Comparison of ENCODE assay signal across 10 mouse cellular contexts in genomic region chr10:39518232-39518631, GRCm38 (mm10).
DNase-seq lines count a peak whose midpoint lies in the region; ATAC-seq and TF ChIP-seq lines count a peak whose summit lies in the region.
"Had no signal": no experiment of that assay in that cellular context is flagged by ENCODE, and none has a peak within 500 bp of the region (broad histone marks: within the 10 kb centered on the region; RNA-seq: fewer than 3 reads in every experiment).

No protein-coding gene starts in this region.

- peaks cover 66% of the 10 kb centered on the region for H3K4me1 ChIP-seq in forebrain, embryonic 13.5 days
- H3K4me1 ChIP-seq in forebrain, postnatal 0 days (ENCODE audit: insufficient read depth), result peaks cover 6% of the 10 kb centered on the region; the same call in 1 of the 2 replicates
- H3K4me1 ChIP-seq in limb, embryonic 13.5 days, result peaks cover 35% of the 10 kb centered on the region
- H3K4me1 ChIP-seq in limb, embryonic 10.5 days, result peaks cover 48% of the 10 kb centered on the region
- H3K4me1 ChIP-seq in hindbrain, embryonic 11.5 days (replicated peaks; ENCODE audit: control insufficient read depth, insufficient read depth, low read length), result peaks cover 5% of the 10 kb centered on the region
- H3K4me1 ChIP-seq in neural tube, embryonic 12.5 days, result peaks cover 44% of the 10 kb centered on the region

- no peaks in the 10 kb centered on the region for H3K27me3 ChIP-seq in forebrain, embryonic 13.5 days
- H3K27me3 ChIP-seq in forebrain, postnatal 0 days (ENCODE audit: insufficient read depth, low read length), result no peaks in the 10 kb centered on the region
- no peaks in the 10 kb centered on the region for H3K27me3 ChIP-seq in limb, embryonic 13.5 days
- H3K27me3 ChIP-seq in limb, embryonic 10.5 days (ENCODE audit: low read depth, poor library complexity, severe bottlenecking), result no peaks in the 10 kb centered on the region
- no peaks in the 10 kb centered on the region for H3K27me3 ChIP-seq in hindbrain, embryonic 11.5 days (ENCODE audit: control insufficient read depth, insufficient read depth, low read length)
- H3K27me3 ChIP-seq in neural tube, embryonic 12.5 days (replicated peaks), result no peaks in the 10 kb centered on the region

- no peak for TF ChIP-seq CTCF in forebrain, postnatal 0 days (IDR thresholded peaks at IDR 0.05; ENCODE audit: low read depth)

- no peak overlapping the region for H3K4me3 ChIP-seq in forebrain, embryonic 13.5 days
- H3K4me3 ChIP-seq in forebrain, postnatal 0 days (ENCODE audit: low read depth, low read length), result no peak overlapping the region
- no peak overlapping the region for H3K4me3 ChIP-seq in limb, embryonic 13.5 days
- no peak overlapping the region for H3K4me3 ChIP-seq in limb, embryonic 10.5 days
- H3K4me3 ChIP-seq in hindbrain, embryonic 11.5 days (ENCODE audit: low read depth, low read length), result no peak overlapping the region
- H3K4me3 ChIP-seq in neural tube, embryonic 12.5 days, result no peak overlapping the region

- H3K4me2 ChIP-seq in forebrain, embryonic 13.5 days, result no peak overlapping the region
- no peak overlapping the region for H3K4me2 ChIP-seq in forebrain, postnatal 0 days (ENCODE audit: low read depth)
- no peak overlapping the region for H3K4me2 ChIP-seq in limb, embryonic 13.5 days (replicated peaks)
- no peak overlapping the region for H3K4me2 ChIP-seq in hindbrain, embryonic 11.5 days (replicated peaks; ENCODE audit: low read depth, low read length)
- no peak overlapping the region for H3K4me2 ChIP-seq in neural tube, embryonic 12.5 days (replicated peaks)

- DNase-seq in forebrain, postnatal 0 days, result no peak
- no peak for DNase-seq in limb, embryonic 10.5 days (ENCODE audit: low spot score)
- DNase-seq in hindbrain, embryonic 11.5 days (ENCODE audit: low spot score), result no peak
- DNase-seq in natural killer cell, adult 2 months (ENCODE audit: low spot score in 2 of 2), result no peak
- DNase-seq: kidney, adult 18-20 months; kidney, postnatal 25 days had no signal

- ATAC-seq in forebrain, embryonic 13.5 days, result 0 out of 2 replicates have a peak, but pooled peaks have one; percentile 2
- ATAC-seq in forebrain, postnatal 0 days, result no peak
- ATAC-seq in limb, embryonic 13.5 days (ENCODE audit: low FRiP score, low read depth), result no peak
- peak; percentile 55 for ATAC-seq in hindbrain, embryonic 11.5 days (ENCODE audit: low FRiP score)
- ATAC-seq in neural tube, embryonic 12.5 days (ENCODE audit: low FRiP score, low read depth), result peak; percentile 48
- ATAC-seq: CD4-positive, CD25-positive, alpha-beta regulatory T cell, adult 4 months had no signal

- WGBS in forebrain, embryonic 13.5 days, result 61% methylated on average over 8 of the region's 8 CpGs
- WGBS in forebrain, postnatal 0 days, result 53% methylated on average over 8 of the region's 8 CpGs
- 40% methylated on average over 8 of the region's 8 CpGs for WGBS in limb, embryonic 13.5 days
- WGBS in limb, embryonic 10.5 days, result 49% methylated on average over 8 of the region's 8 CpGs
- 55% methylated on average over 8 of the region's 8 CpGs for WGBS in hindbrain, embryonic 11.5 days
- WGBS in neural tube, embryonic 12.5 days, result 31% methylated on average over 8 of the region's 8 CpGs

- H3K27ac ChIP-seq in forebrain, embryonic 13.5 days, result peak overlapping the region; percentile 54
- H3K27ac ChIP-seq in forebrain, postnatal 0 days (ENCODE audit: low read depth, low read length), result no peak overlapping the region
- 0 out of 2 replicates have a peak overlapping the region, but pooled peaks have one; percentile 33 for H3K27ac ChIP-seq in limb, embryonic 13.5 days
- no peak overlapping the region for H3K27ac ChIP-seq in limb, embryonic 10.5 days
- H3K27ac ChIP-seq in hindbrain, embryonic 11.5 days (ENCODE audit: low read depth, low read length), result no peak overlapping the region
- H3K27ac ChIP-seq in neural tube, embryonic 12.5 days, result no peak overlapping the region

- no peaks in the 10 kb centered on the region; the same call in 1 of the 2 replicates for H3K9me3 ChIP-seq in forebrain, embryonic 13.5 days (replicated peaks)
- H3K9me3 ChIP-seq in forebrain, postnatal 0 days (ENCODE audit: low read length), result no peaks in the 10 kb centered on the region
- H3K9me3 ChIP-seq in limb, embryonic 13.5 days, result no peaks in the 10 kb centered on the region
- H3K9me3 ChIP-seq in limb, embryonic 10.5 days (replicated peaks), result no peaks in the 10 kb centered on the region
- H3K9me3 ChIP-seq in hindbrain, embryonic 11.5 days (ENCODE audit: control insufficient read depth, low read length), result no peaks in the 10 kb centered on the region
- H3K9me3 ChIP-seq in neural tube, embryonic 12.5 days, result no peaks in the 10 kb centered on the region

- H3K9ac ChIP-seq in forebrain, embryonic 13.5 days, result no peak overlapping the region
- H3K9ac ChIP-seq in forebrain, postnatal 0 days, result no peak overlapping the region
- no peak overlapping the region for H3K9ac ChIP-seq in limb, embryonic 13.5 days
- H3K9ac ChIP-seq in hindbrain, embryonic 11.5 days (ENCODE audit: low read depth, low read length), result no peak overlapping the region
- H3K9ac ChIP-seq in neural tube, embryonic 12.5 days, result no peak overlapping the region

- H3K36me3 ChIP-seq in forebrain, embryonic 13.5 days (ENCODE audit: poor library complexity, severe bottlenecking), result peaks cover 40% of the 10 kb centered on the region
- H3K36me3 ChIP-seq in forebrain, postnatal 0 days (ENCODE audit: insufficient read depth), result peaks cover 24% of the 10 kb centered on the region
- H3K36me3 ChIP-seq in limb, embryonic 13.5 days, result peaks cover 27% of the 10 kb centered on the region
- peaks cover 22% of the 10 kb centered on the region for H3K36me3 ChIP-seq in limb, embryonic 10.5 days
- H3K36me3 ChIP-seq in hindbrain, embryonic 11.5 days (ENCODE audit: control insufficient read depth, insufficient read depth, low read length), result 0 out of 2 replicates have a peak, but pooled peaks cover 6% of the 10 kb centered on the region
- peaks cover 38% of the 10 kb centered on the region for H3K36me3 ChIP-seq in neural tube, embryonic 12.5 days

Comparison
In these comparisons a context has a peak if more than half of its experiments do, and no peak if none do; other contexts are left out.
1. ATAC-seq: peak in forebrain, embryonic 13.5 days (single experiment), hindbrain, embryonic 11.5 days (single experiment) and neural tube, embryonic 12.5 days (single experiment); none in forebrain, postnatal 0 days (single experiment) and limb, embryonic 13.5 days (single experiment).
2. H3K27ac ChIP-seq: peak in forebrain, embryonic 13.5 days (single experiment) and limb, embryonic 13.5 days (single experiment); none in forebrain, postnatal 0 days (single experiment), limb, embryonic 10.5 days (single experiment), hindbrain, embryonic 11.5 days (single experiment) and neural tube, embryonic 12.5 days (single experiment).